Mouse (Mus musculus): ENCODE measurements around the gene Boll.

Boll gene

GRCm38 (mm10) chr1:55207561-55207960 is 155.7 kb downstream of the Boll start:
- DNase-seq (ENCODE audit: low spot score in 2 of 2), result no peak

GRCm38 (mm10) chr1:55205808-55206327 is 157.4 kb downstream of the Boll start:
- DNase-seq (ENCODE audit: low spot score in 2 of 2), result no peak

GRCm38 (mm10) chr1:55201850-55202752 is 161.2 kb downstream of the Boll start:
- DNase-seq (ENCODE audit: low spot score in 2 of 2), result no peak

- no peak for DNase-seq (ENCODE audit: low spot score in 2 of 2)
Measured at GRCm38 (mm10) chr1:55198719-55199118, 164.6 kb downstream of the Boll start.
